Mouse (Mus musculus) bone marrow, adult 2 months (tissue): ENCODE data around the gene Gadd45g.

Source experiments
- CTCF ChIP-seq: fragments of 200-500 bp; IDR thresholded peaks from 2 replicates; pipeline ENCODE4 v1.5.1; 2011; ENCODE audit warnings: low read length, control low read depth; ENCODE audit not compliant: control insufficient read depth, insufficient read depth
- POLR2A ChIP-seq: fragments of 200-500 bp; IDR thresholded peaks from 2 replicates; pipeline ENCODE4 v1.6.1; 2011; ENCODE audit warnings: low read depth, mild to moderate bottlenecking, control low read depth, low read length, borderline replicate concordance; ENCODE audit not compliant: control insufficient read depth

DNA sequence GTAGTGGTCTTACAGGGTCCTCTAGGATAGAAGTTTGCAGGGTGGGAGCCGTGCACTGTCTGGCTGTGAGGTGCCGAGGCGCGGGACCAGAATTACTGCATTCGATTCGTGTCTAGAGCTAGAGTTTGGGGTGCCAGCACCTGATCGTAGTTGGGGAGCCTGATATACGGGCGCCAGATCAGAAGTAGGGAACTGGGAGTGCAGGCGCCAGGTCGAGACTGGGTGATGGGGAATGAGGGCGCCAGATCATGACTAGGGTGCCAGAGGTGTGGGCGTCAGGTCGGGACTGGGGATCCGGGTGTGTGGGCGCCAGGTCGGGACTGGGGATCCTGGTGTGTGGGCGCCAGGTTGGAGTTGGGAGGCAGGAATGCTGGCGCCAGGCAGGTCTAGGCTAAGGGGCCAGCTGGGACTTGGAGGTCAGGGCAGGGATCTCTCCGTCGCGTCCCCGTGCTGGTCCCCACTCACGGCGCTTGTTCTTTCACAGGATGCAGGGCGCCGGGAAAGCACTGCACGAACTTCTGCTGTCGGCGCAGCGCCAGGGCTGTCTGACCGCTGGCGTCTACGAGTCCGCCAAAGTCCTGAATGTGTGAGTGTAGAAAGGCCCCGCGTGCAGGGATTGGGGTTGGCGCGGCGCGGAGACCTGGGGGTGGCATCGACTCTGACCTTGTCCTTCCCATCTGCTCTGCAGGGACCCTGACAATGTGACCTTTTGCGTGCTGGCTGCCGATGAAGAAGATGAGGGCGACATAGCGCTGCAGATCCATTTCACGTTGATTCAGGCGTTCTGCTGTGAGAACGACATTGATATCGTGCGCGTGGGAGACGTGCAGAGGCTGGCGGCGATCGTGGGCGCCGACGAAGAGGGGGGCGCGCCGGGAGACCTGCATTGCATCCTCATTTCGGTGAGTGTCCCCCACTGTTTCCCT, 653 bp downstream of the Gadd45g start:
- TF ChIP-seq CTCF (no peak), POLR2A (peak; percentile 11; the same call in 1 of the 2 replicates)
